Mouse (Mus musculus) stomach, embryonic 14.5 days (tissue): ENCODE measurements at regions not wholly inside any gene's neighbourhood (a gene's known extent, or its start where the extent isn't known, plus 50 kb on each side); places are given as distances from the start of the nearest gene placed in this dataset.
"Not testable (repeated sequence)": the region's sequence is repeated elsewhere in the genome, so short reads cannot be mapped to it uniquely, and the experiment has no call there.

Experiments
- ATAC-seq: fragments of 200-750 bp; cut with Nextera tagmentation; 2 replicates; pipeline ENCODE4 v1.8.0; 2017; ENCODE audit warnings: low read depth, moderate TSS enrichment; ENCODE audit not compliant: insufficient number of reproducible peaks, insufficient read depth, low FRiP score
- H3K27ac ChIP-seq: fragments of 300-500 bp; sonication (generic); 2 replicates; pipeline ENCODE4 v1.5.1; 2014; ENCODE audit warnings: mild to moderate bottlenecking, low read length, moderate library complexity, mixed read lengths
- H3K27me3 ChIP-seq: fragments of 300-500 bp; sonication (generic); 2 replicates; pipeline ENCODE4 v1.6.1; 2014; ENCODE audit warnings: low read length, control low read depth, mixed read lengths; ENCODE audit not compliant: control insufficient read depth, insufficient read depth
- H3K36me3 ChIP-seq: fragments of 300-500 bp; sonication (generic); 2 replicates; pipeline ENCODE4 v1.6.1; 2014; ENCODE audit warnings: mild to moderate bottlenecking, control low read depth, low read length, moderate library complexity, mixed read lengths; ENCODE audit not compliant: control insufficient read depth, insufficient read depth
- H3K4me1 ChIP-seq: fragments of 300-500 bp; sonication (generic); 2 replicates; pipeline ENCODE4 v1.6.1; 2014; ENCODE audit warnings: low read length, control low read depth, mixed read lengths; ENCODE audit not compliant: control insufficient read depth, insufficient read depth
- H3K4me2 ChIP-seq: fragments of 300-500 bp; sonication (generic); replicated peaks from 2 replicates; pipeline ENCODE4 v1.6.1; 2014; ENCODE audit warnings: low read depth, low read length, control low read depth
- H3K4me3 ChIP-seq: fragments of 300-500 bp; sonication (generic); 2 replicates; pipeline ENCODE4 v1.5.1; 2014; ENCODE audit warnings: low read depth, low read length, control low read depth
- H3K9ac ChIP-seq: fragments of 300-500 bp; sonication (generic); replicated peaks from 2 replicates; pipeline ENCODE4 v1.6.1; 2014; ENCODE audit warnings: low read depth, mild to moderate bottlenecking, control low read depth, low read length, moderate library complexity, mixed read lengths
- H3K9me3 ChIP-seq: fragments of 300-500 bp; sonication (generic); 2 replicates; pipeline ENCODE4 v1.6.1; 2016; ENCODE audit warnings: low read depth, low read length, control low read depth; ENCODE audit not compliant: control insufficient read depth
- WGBS: fragments of 180-500 bp; shearing (Covaris S2); extraction: QIAGEN DNeasy Blood & Tissue Kit; methylation state at CpG from one replicate; pipeline ENCODE4 v1.1.7; 2014; 5-methylcytosine and 5-hydroxymethylcytosine counted together

DNA sequence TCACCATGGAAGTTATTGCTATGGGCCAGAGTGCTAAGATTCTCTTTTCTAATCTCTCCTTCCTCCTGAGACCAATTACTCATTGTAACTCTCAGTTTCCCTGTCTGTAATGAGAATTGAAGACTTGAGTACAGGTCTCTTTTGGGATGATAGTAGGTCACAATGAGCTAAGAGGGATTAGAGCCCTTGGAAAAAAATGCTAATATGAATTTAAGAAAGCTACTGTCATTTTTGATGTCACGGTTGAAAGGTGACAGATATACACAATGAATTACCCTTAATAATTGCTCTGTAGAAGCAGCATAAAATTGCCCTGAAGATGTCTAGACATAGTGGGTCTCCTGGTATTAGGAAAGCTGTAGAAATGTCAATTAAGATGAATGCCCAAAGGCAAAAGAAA is 178.2 kb downstream of the Kcna4 start:
- H3K9ac ChIP-seq: no peak overlapping the region
- no peaks in the 10 kb centered on the region for H3K27me3 ChIP-seq
- no peaks in the 10 kb centered on the region for H3K9me3 ChIP-seq
- H3K27ac ChIP-seq: no peak overlapping the region
- no peak for ATAC-seq
- H3K4me2 ChIP-seq: no peak overlapping the region
- no peak overlapping the region for H3K4me3 ChIP-seq
- H3K36me3 ChIP-seq: no peaks in the 10 kb centered on the region
- no peaks in the 10 kb centered on the region for H3K4me1 ChIP-seq
- 80% methylated on average over 1 of the region's 1 CpGs for WGBS

DNA sequence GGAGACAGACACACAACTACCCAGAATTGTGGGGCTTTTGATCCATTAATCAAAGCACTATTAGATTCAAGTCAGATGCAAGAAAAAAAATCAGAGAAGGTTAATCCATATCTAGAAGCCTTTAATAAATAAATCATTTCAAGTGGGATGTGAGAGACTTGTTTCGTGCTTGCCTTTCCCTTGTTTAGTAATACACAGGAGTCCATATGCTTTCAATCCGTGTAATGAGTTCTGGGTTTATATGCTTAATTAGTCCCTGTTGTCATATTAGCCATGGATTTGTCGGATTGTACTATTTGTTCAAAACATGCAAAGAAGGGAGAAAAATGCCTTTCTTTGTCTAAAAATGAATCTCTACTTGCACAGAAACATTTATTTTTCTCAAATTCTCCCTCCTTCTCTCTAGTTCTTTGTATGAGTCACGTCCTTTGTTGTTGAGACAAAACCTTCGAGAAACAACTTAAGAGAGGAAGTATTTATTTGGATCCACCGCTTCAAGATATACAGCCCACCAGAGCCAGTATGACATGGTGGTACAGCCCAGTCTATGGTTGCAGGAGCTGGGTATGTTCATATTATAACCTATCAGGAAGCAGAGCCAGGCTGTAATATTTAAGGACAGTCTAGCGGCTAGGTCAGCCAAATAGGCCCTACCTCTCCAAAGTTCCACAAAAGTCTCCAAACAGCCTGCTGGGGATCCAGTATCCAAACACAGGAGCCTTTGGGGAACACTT is 213.4 kb downstream of the Kcna4 start:
- Histone ChIP-seq H3K4me3 (no peak overlapping the region), H3K9me3 (no peaks in the 10 kb centered on the region), H3K4me2 (no peak overlapping the region), H3K36me3 (no peaks in the 10 kb centered on the region), H3K27me3 (no peaks in the 10 kb centered on the region), H3K4me1 (no peaks in the 10 kb centered on the region), H3K9ac (no peak overlapping the region), H3K27ac (no peak overlapping the region)
- 78% methylated on average over 7 of the region's 7 CpGs for WGBS
- no peak for ATAC-seq

DNA sequence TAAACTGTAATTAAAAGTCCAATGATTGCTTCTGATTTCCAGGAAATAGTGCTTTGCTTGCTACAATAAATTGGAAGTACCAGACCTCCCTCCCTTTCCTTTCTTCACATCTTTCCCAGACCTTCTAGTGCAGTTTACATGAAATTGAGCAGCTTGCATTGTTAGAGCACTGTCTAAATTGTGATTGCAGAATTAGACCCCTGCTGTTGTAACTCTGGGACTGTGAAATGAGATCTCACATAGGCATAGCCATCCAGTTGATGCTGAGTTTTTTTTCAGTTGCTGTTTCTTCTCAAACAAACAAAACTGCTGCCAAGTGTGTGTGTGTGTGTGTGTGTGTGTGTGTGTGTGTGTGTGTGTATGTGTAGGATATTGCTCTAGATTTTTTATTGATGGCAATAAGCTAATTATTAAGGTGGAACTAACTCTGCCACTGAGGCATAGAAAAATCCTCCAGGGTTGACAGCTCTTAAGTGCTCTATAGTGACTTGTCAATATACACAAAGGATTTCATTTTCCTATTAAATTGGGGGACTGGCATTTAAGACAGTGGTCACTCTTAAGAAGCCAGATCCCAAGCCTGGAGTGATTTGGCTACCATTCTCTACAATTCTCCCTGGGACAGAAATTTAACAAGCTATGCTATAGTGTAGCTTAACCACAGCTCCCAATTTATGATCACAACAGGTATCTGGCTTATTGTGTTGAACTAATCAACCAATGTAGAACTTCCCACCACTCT is 217.2 kb downstream of the Kcna4 start:
- Histone ChIP-seq H3K4me3 (no peak overlapping the region), H3K27ac (no peak overlapping the region), H3K4me1 (no peaks in the 10 kb centered on the region), H3K9me3 (no peaks in the 10 kb centered on the region), H3K9ac (no peak overlapping the region), H3K4me2 (no peak overlapping the region), H3K36me3 (no peaks in the 10 kb centered on the region), H3K27me3 (no peaks in the 10 kb centered on the region)
- ATAC-seq: no peak

DNA sequence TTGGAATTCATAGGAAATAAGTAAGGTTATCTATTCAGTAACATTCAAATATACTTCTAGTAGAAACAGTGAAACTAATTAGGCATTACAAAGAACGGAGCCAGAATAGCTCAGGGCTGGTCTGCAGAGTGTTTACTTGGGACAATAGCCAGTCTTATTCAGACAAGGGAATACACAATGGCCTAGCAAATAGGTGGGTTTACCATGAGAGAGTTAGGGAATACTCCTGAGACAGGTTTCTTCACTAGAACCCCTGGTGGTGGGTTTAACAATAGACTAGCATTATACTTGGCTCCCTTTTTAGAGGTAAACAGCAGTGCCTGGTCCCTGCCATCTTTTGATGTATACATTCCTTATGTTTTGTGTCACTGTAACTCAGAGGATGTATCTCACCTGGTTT is 225.0 kb downstream of the Kcna4 start:
- not testable (repeated sequence) for H3K27me3 ChIP-seq, H3K4me1 ChIP-seq, H3K9me3 ChIP-seq, H3K36me3 ChIP-seq, H3K4me3 ChIP-seq, ATAC-seq, H3K9ac ChIP-seq, H3K4me2 ChIP-seq, H3K27ac ChIP-seq
- WGBS: 57% methylated on average over 1 of the region's 1 CpGs

DNA sequence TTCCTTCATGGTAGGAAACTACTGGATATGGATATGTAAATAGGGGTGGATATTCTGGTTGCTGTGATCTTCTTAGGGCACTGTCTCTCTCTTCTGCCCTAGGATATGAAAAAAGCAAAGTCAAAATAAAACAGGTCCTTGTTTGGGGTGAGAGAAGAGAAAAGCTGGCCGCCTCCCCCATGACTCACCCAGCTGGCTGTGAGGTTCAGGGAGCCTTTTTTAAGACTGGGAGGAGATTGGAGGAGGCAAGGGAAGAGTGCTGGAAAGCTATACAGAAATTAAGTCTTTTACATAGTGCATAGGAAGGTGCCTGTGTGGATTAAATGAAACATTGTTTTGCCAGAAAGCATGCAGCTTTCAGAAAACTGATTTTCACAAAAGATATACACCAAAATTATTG is 227.7 kb downstream of the Kcna4 start:
- no peaks in the 10 kb centered on the region for H3K36me3 ChIP-seq
- no peak overlapping the region for H3K27ac ChIP-seq
- no peak overlapping the region for H3K4me2 ChIP-seq
- no peak for ATAC-seq
- no peaks in the 10 kb centered on the region for H3K9me3 ChIP-seq
- no peaks in the 10 kb centered on the region for H3K27me3 ChIP-seq
- H3K9ac ChIP-seq: no peak overlapping the region
- no peak overlapping the region for H3K4me3 ChIP-seq
- WGBS: 67% methylated on average over 1 of the region's 1 CpGs
- no peaks in the 10 kb centered on the region for H3K4me1 ChIP-seq

DNA sequence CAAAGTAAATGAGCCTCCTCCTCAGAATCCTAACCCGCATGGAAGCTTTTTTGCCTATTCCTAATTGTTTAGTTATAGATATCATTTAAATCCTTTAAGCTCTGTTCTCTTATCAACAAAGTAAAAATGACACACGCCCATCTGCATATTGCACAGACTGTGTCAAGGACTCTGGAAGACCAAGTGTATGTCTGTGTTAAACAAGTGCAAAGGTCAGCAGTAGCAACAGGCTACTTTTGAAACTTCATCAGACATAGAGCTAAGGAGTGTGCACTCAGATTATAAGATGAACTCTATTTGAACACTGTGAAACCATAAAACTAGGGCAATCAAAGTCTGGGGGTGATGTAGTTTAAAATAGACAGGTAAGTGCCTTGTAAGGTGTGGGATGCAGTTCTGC is 228.3 kb downstream of the Kcna4 start:
- Histone ChIP-seq H3K4me1 (no peaks in the 10 kb centered on the region), H3K4me2 (no peak overlapping the region), H3K27ac (no peak overlapping the region), H3K27me3 (no peaks in the 10 kb centered on the region), H3K4me3 (no peak overlapping the region), H3K36me3 (no peaks in the 10 kb centered on the region), H3K9me3 (no peaks in the 10 kb centered on the region), H3K9ac (no peak overlapping the region)
- WGBS: 68% methylated on average over 2 of the region's 2 CpGs
- 0 out of 2 replicates have a peak, but pooled peaks have one; percentile 14 for ATAC-seq

DNA sequence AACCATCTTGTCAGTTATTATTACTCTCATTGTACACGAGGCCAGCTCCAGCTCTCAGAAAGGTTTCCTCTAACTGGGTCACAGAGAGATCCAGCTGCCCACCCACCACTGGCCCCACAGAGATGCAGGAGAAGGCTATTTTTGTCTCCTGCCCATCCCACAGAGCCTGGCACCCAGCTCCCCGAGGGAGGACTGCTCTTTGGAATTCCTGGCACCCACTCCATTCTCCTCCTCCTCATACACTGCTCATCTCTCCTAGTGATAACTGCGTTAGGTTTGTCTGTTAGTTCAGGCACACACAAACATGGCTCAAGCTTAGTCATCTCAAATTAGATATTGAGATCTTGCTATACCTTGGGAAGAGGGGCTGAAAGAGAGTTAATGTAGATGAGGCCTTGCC is 228.9 kb downstream of the Kcna4 start:
- no peak overlapping the region for H3K4me3 ChIP-seq
- H3K9me3 ChIP-seq: no peaks in the 10 kb centered on the region
- H3K4me1 ChIP-seq: no peaks in the 10 kb centered on the region
- WGBS: 46% methylated on average over 3 of the region's 3 CpGs
- H3K4me2 ChIP-seq: no peak overlapping the region
- H3K27ac ChIP-seq: no peak overlapping the region
- ATAC-seq: peak; percentile 65; the same call in 1 of the 2 replicates
- H3K36me3 ChIP-seq: no peaks in the 10 kb centered on the region
- no peaks in the 10 kb centered on the region for H3K27me3 ChIP-seq
- no peak overlapping the region for H3K9ac ChIP-seq

DNA sequence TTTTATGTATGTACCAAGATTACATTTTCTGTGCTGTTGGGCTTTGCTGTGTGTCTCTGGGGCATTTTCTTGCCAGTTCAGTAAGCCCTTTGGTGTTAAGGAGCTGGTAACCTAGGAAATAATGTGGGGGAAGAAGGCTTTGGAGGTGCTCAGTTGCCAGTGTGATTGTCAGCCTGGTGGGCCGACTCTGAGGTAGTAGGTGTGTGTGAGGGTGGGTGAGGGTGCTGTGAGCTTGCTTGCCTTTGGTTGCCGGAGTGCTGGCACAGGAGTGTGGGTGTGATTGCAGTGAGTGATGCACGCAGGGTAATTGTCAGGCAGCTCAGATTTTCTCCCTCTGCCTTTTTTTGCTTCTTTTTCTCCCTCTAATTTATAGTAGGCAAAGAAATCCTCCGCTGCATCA is 229.3 kb downstream of the Kcna4 start:
- Histone ChIP-seq H3K4me3 (no peak overlapping the region), H3K9me3 (no peaks in the 10 kb centered on the region), H3K36me3 (no peaks in the 10 kb centered on the region), H3K27me3 (no peaks in the 10 kb centered on the region), H3K27ac (no peak overlapping the region), H3K4me2 (no peak overlapping the region), H3K4me1 (no peaks in the 10 kb centered on the region), H3K9ac (no peak overlapping the region)
- 70% methylated on average over 4 of the region's 4 CpGs for WGBS
- no peak for ATAC-seq
